Mouse (Mus musculus): Measurements from ENCODE around the gene Olfr1410.
A peak's percentile ranks its signal among the peaks of the same experiment; 100 is the strongest.

Gene Olfr1410

GRCm38 (mm10) chr1:92640393-92640792 is 34.8 kb downstream of the Olfr1410 start:
- DNase-seq (ENCODE audit: low read depth, low spot score): no peak

DNA sequence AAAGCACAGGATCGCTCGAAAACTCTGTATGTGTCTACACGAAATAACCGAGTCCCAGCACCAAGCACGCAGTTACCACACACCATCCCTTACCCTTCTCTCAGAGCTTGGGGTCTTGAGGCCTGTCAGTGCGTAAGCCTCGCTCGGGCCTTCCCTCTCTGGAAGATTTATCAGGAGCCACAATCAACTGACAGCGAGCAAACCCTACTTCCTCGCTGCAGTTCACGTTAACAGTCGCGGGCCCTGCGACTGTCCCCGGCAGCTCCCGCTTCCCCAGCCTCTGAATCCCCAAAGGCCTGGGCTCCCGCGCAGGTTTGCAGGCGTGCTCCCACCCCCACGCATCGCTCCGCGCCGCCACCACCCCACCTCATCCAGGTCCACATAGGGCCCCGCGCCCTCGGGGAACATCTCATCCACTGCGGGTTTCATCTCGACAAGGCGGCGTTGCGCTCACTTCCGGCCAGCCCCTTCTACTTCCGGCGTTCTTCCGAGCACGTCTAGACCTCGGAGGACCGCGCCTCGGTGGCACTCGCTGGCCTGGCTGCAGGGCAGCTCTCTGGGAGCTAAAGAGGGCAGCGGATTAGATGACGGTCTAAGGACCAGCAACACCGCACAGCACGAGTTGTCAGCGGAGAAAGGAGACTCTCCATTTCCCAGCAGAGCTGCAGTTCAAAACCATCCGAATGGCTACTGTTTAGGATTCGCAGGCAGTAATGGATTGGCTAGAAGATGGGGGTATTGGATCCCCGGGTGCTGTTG is 36.1 kb downstream of the Olfr1410 start, which contains the start of gene Cops9:
TSS of gene Cops9 (minus strand) at position 472 of the 759 bp plus-strand sequence.
- peak; percentile 90 for DNase-seq (ENCODE audit: low read depth, low spot score)

- no peak for DNase-seq (ENCODE audit: low read depth, low spot score)
These were observed 38.1 kb downstream of the Olfr1410 start for GRCm38 (mm10) chr1:92643691-92644090.

- DNase-seq (ENCODE audit: low read depth, low spot score): no peak
These were observed 39.3 kb downstream of the Olfr1410 start for GRCm38 (mm10) chr1:92644916-92645315.

- DNase-seq (ENCODE audit: low read depth, low spot score): no peak
These were observed 40.5 kb downstream of the Olfr1410 start for GRCm38 (mm10) chr1:92646111-92646510.

GRCm38 (mm10) chr1:92646601-92647000 is 41.0 kb downstream of the Olfr1410 start:
- DNase-seq (ENCODE audit: low read depth, low spot score): no peak

- DNase-seq (ENCODE audit: low read depth, low spot score): no peak
These were observed 41.4 kb downstream of the Olfr1410 start for GRCm38 (mm10) chr1:92647026-92647425.

- DNase-seq (ENCODE audit: low read depth, low spot score): peak; percentile 85
These were observed 42.2 kb downstream of the Olfr1410 start for GRCm38 (mm10) chr1:92647752-92648151.

GRCm38 (mm10) chr1:92648197-92648596 is 42.6 kb downstream of the Olfr1410 start:
- DNase-seq (ENCODE audit: low read depth, low spot score): no peak

DNA sequence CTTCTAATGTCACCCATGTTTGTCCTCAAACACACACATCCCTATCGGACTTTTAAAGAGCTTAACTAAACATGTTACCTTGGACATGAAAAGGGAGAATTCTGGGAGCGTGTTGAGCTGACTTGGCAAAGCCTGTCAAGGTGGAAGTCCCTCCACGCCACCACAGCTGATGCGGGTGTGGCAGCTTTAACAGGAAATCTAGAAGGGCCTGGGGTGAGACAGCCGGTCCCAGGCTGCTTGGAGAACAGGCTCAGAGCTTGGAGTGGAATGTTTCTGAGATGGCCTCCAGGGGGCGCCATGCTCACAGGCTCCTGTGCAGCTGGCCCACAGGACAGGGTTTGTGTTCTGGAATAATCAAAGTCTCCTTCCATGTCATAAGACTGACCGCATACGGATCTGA is 43.1 kb downstream of the Olfr1410 start, which contains the start of gene Otos:
TSS of gene Otos (minus strand) at position 169 of the 400 bp plus-strand sequence.
- peak; percentile 80 for DNase-seq (ENCODE audit: low read depth, low spot score)

DNA sequence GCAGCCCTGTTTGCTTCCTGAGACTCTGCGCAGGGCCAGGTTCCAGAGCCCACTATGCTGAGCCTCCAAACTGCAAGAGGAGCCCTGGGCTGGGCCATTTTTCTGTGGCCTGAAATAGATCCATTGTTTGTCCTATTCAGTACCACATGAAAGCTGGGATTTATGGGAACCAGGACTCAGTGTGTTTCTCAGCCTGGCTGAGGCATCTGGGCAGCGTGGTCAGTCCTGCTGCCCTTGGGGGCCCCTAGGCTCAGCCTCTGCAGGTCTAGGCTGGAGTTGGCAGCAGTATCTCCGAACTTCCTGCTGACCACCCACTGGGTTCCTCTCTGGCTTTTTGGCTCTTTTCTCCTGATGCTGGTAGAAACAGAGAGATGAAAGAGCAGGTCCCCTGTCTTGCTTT is 45.9 kb downstream of the Olfr1410 start:
- DNase-seq (ENCODE audit: low read depth, low spot score): no peak

DNA sequence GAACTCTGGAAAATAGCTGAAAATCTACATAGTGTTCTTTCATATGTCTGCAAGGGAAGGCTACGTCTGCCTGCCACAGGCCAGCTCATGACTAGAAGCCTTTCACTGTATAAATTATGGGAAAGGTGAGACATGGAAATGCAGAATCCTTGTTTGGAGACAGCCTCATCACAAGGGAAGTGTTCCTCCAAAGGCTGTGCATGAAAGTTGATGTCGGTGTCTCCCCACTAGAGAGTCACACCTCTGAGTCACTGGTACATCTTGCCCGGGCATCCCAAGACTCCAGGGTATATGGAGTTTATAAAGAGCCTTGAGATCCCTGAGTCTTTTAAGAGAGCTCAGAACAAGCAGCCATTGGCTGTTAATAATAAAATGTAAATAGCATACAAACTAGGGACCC is 47.6 kb downstream of the Olfr1410 start:
- no peak for DNase-seq (ENCODE audit: low read depth, low spot score)

- DNase-seq (ENCODE audit: low read depth, low spot score): no peak
These were observed 49.1 kb downstream of the Olfr1410 start for GRCm38 (mm10) chr1:92654676-92655075.

DNA sequence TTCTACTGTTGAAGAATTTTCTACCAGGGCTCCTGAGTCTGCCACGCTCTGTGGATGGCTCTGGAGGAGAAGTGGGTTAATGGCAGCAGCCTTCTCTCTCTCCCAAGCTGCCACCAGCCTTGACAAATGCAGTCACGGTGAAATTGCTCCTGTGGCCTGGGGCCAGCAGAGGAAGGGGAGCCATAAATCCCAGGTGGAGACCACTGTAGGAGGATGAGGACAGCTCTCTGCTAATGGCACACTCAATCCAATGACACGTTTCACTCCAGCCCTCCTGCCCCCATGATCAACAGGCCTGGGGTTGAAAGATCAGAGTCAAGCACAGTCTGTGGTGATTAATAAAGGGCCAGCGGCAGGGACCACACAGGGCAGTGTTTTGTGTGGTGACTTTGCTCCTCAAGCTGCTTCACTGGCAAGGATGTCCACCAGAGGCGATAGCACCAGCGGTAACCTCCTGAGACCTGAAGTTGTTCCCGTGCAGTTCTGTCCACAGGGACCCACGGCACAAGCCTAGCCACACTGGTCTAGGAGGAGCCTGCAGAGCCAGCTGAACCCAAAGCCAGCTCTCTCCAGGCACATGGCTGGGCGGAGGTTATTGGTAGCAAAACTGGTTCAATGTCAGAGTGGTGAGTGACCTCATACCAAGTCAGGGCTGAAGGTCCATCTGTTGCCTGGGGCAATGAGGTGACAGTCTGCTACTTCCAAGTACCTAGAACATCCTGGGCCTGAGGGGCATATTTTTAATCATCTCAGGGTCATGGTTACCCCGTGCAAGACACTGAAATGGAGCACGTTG is 51.6 kb downstream of the Olfr1410 start:
- no peak for DNase-seq (ENCODE audit: low read depth, low spot score)

- DNase-seq (ENCODE audit: low read depth, low spot score): no peak
These were observed 53.8 kb downstream of the Olfr1410 start for GRCm38 (mm10) chr1:92659392-92659791.
